Mouse (Mus musculus) brain, embryonic 14.5 days (tissue): Measurements from ENCODE around the gene Cntfr.

Source experiments
- CTCF ChIP-seq: fragments of 200-500 bp; IDR thresholded peaks from 2 replicates; pipeline ENCODE4 v1.5.1; 2012; ENCODE audit warnings: inconsistent platforms, mild to moderate bottlenecking, moderate library complexity, borderline replicate concordance; ENCODE audit not compliant: insufficient read depth, insufficient read length; ENCODE audit errors: extremely low read depth
- POLR2A ChIP-seq: fragments of 200-500 bp; IDR thresholded peaks from 2 replicates; pipeline ENCODE4 v1.6.1; 2012; ENCODE audit warnings: mild to moderate bottlenecking, inconsistent platforms, borderline replicate concordance; ENCODE audit not compliant: poor library complexity, insufficient read depth, insufficient read length, severe bottlenecking; ENCODE audit errors: extremely low read depth

DNA sequence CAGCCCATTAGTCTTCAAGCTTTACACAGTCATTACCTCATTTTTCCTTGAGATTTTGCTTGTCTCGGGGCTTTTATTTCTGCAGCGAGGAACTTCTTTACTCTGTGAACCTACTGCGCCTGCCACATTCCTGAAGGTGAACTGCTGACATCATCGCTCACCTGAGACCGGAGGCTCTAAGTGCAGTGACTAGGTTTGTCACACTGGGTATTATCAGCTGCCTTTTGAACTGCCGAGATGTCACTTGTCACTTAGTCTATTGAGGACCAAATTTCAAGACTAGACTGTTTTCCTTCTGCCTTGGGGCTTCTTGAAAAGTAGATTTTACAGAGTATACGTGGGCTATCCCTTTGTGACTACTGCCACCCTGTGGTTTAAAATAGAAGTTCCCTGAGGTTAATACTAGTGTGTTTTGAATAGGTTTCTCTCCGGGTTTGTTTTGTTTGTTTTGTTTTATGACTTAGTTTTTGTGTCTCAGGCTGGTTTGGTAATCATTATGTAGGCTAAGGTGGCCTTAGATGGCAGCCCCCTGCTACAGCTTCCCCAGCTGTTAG, 11.4 kb upstream of the Cntfr start:
- TF ChIP-seq CTCF (0 out of 2 replicates have a peak, but pooled peaks have one; percentile 36), POLR2A (no peak)
